Mouse (Mus musculus): Measurements from ENCODE around the gene Sec14l5. TPM values are rescaled to one million over a fixed set of nuclear protein-coding genes. Genes with fewer than 3 reads are reported as not detected.

Sec14l5 gene
- polyA plus RNA-seq, 1 experiment from 2014 or later = not detected

DNA sequence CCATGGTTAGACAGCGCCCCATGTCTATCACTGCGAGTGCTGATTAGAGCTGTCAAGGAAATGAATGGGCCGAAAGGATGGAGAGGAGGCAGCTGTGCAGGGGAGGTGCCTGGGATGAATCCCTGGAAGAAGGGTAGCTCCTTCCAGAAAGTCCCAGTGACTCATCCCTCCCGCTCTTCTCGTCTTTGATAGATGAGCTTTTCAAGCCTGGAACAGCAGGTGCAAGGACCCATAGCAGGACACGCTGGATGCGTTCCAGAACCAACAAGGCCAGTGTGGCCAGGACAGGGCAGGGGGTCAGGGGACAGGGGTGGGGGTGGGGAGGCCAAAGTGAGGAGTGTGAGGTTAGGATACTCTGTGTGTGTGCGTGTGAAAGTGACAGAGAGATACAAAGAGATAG is 12.3 kb downstream of the Sec14l5 start:
- H3K36me3 ChIP-seq (ENCODE audit: control insufficient read depth, insufficient read depth) = no peaks in the 10 kb centered on the region
- H3K4me1 ChIP-seq (replicated peaks; ENCODE audit: control insufficient read depth, insufficient read depth, low read length) = no peaks in the 10 kb centered on the region
- ATAC-seq = no peak
- WGBS = 76% methylated on average over 8 of the region's 8 CpGs
- H3K9ac ChIP-seq (ENCODE audit: low read depth, low read length) = no peak overlapping the region
- no peak for TF ChIP-seq CTCF (IDR thresholded peaks at IDR 0.05; ENCODE audit: low read depth)
- no peak overlapping the region for H3K4me3 ChIP-seq (ENCODE audit: low read depth, low read length)
- H3K27me3 ChIP-seq (replicated peaks; ENCODE audit: control insufficient read depth, insufficient read depth, low read length) = no peaks in the 10 kb centered on the region
- H3K9me3 ChIP-seq (ENCODE audit: control insufficient read depth) = no peaks in the 10 kb centered on the region
- no peak overlapping the region for H3K4me2 ChIP-seq (replicated peaks; ENCODE audit: low read depth)
- H3K27ac ChIP-seq (ENCODE audit: low read depth, low read length) = no peak overlapping the region

DNA sequence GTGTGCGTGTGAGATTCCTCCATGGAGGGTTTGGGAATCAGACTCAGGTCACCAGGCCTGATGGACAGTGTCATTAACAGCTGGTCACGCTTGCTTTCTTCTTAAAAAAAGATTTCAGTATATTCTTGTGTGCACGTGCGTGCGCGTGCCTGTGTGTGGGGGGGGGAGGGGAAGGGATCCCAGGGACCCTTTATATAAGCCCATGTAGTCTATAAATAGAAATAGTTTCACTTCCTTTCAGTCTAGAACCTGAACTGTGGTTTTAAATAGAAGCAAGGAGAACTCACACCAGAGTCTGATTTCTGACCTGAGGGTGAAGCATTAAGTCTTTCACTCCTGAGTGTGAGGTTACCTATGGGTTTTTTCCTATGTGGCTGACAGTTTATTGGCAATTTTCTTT is 17.4 kb downstream of the Sec14l5 start:
- no peak for TF ChIP-seq CTCF (IDR thresholded peaks at IDR 0.05; ENCODE audit: low read depth)
- H3K4me2 ChIP-seq (replicated peaks; ENCODE audit: low read depth) = no peak overlapping the region
- no peaks in the 10 kb centered on the region for H3K4me1 ChIP-seq (replicated peaks; ENCODE audit: control insufficient read depth, insufficient read depth, low read length)
- WGBS = 81% methylated on average over 6 of the region's 6 CpGs
- H3K9ac ChIP-seq (ENCODE audit: low read depth, low read length) = no peak overlapping the region
- no peaks in the 10 kb centered on the region for H3K27me3 ChIP-seq (replicated peaks; ENCODE audit: control insufficient read depth, insufficient read depth, low read length)
- H3K36me3 ChIP-seq (ENCODE audit: control insufficient read depth, insufficient read depth) = no peaks in the 10 kb centered on the region
- no peak overlapping the region for H3K27ac ChIP-seq (ENCODE audit: low read depth, low read length)
- no peak overlapping the region for H3K4me3 ChIP-seq (ENCODE audit: low read depth, low read length)
- no peak for ATAC-seq
- no peaks in the 10 kb centered on the region for H3K9me3 ChIP-seq (ENCODE audit: control insufficient read depth)

DNA sequence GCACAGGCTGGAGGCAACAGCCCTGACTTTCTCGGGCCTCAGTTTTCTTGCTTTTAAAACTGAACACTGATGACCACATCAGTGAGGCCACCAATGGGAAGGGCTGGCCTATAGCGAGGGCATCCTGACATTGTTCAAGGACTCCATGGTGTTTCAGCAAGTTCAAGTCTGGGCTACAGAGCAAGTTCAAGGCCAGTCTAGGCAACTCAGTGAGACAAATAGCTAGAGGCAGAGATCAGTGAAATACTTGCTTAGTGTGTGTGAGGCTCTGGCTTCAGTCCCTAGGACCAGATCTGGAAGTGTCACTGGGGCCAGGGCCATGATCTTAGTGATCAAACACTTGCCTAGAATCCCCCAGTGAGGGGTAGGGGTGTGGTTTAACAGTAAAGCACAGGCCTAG is 21.1 kb downstream of the Sec14l5 start:
- Histone ChIP-seq H3K27ac (ENCODE audit: low read depth, low read length) (no peak overlapping the region), H3K9me3 (ENCODE audit: control insufficient read depth) (no peaks in the 10 kb centered on the region), H3K4me3 (ENCODE audit: low read depth, low read length) (no peak overlapping the region), H3K4me2 (replicated peaks; ENCODE audit: low read depth) (no peak overlapping the region), H3K27me3 (replicated peaks; ENCODE audit: control insufficient read depth, insufficient read depth, low read length) (no peaks in the 10 kb centered on the region), H3K36me3 (ENCODE audit: control insufficient read depth, insufficient read depth) (no peaks in the 10 kb centered on the region), H3K4me1 (replicated peaks; ENCODE audit: control insufficient read depth, insufficient read depth, low read length) (no peaks in the 10 kb centered on the region), H3K9ac (ENCODE audit: low read depth, low read length) (no peak overlapping the region)
- 90% methylated on average over 2 of the region's 2 CpGs for WGBS
- TF ChIP-seq CTCF (IDR thresholded peaks at IDR 0.05; ENCODE audit: low read depth) = no peak
- ATAC-seq = no peak

DNA sequence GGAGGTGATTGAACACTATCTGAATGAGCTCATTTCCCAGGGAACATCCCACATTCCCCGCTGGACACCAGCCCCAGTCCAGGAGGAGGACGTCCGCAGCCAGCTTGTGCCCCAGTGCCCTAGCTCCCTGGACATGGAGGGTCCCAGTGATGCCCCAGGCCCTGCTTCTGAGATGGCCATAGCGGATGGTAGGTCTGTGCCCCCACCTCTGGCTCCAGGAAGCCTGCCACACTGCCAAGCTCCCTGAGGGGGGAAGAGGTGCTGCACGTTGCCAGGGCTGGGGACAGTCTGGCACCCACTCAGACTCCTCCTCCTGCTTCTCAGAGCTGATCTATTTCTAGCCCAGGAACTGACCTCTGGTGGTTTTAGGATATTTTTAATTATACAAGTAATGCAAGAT is 21.9 kb downstream of the Sec14l5 start:
- no peaks in the 10 kb centered on the region for H3K4me1 ChIP-seq (replicated peaks; ENCODE audit: control insufficient read depth, insufficient read depth, low read length)
- H3K27ac ChIP-seq (ENCODE audit: low read depth, low read length) = no peak overlapping the region
- ATAC-seq = no peak
- no peaks in the 10 kb centered on the region for H3K9me3 ChIP-seq (ENCODE audit: control insufficient read depth)
- H3K4me2 ChIP-seq (replicated peaks; ENCODE audit: low read depth) = no peak overlapping the region
- H3K4me3 ChIP-seq (ENCODE audit: low read depth, low read length) = no peak overlapping the region
- WGBS = 78% methylated on average over 5 of the region's 5 CpGs
- no peaks in the 10 kb centered on the region for H3K27me3 ChIP-seq (replicated peaks; ENCODE audit: control insufficient read depth, insufficient read depth, low read length)
- no peak for TF ChIP-seq CTCF (IDR thresholded peaks at IDR 0.05; ENCODE audit: low read depth)
- no peaks in the 10 kb centered on the region for H3K36me3 ChIP-seq (ENCODE audit: control insufficient read depth, insufficient read depth)
- no peak overlapping the region for H3K9ac ChIP-seq (ENCODE audit: low read depth, low read length)

DNA sequence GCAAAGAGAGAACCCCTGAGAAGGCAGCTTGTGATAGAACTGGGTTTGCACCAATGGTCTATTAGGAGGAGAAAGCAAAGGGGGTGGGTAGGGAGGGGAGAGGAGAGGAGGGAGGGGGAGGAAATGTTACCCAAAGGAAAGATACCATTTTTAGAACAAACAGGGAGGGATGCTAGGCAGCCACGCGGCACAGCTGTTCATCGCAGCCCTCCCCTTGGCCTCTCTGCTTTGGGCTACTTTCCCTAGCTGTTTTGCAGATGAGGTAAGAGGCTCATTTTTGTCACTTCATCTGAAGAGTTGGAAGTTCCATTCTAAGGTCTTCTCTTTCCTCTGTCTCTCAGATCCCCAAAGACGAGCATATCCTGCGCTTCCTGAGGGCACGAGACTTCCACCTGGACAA is 25.7 kb downstream of the Sec14l5 start:
- no peak for ATAC-seq
- H3K4me2 ChIP-seq (replicated peaks; ENCODE audit: low read depth) = no peak overlapping the region
- no peak overlapping the region for H3K27ac ChIP-seq (ENCODE audit: low read depth, low read length)
- no peaks in the 10 kb centered on the region for H3K4me1 ChIP-seq (replicated peaks; ENCODE audit: control insufficient read depth, insufficient read depth, low read length)
- H3K27me3 ChIP-seq (replicated peaks; ENCODE audit: control insufficient read depth, insufficient read depth, low read length) = no peaks in the 10 kb centered on the region
- H3K9ac ChIP-seq (ENCODE audit: low read depth, low read length) = no peak overlapping the region
- no peak overlapping the region for H3K4me3 ChIP-seq (ENCODE audit: low read depth, low read length)
- TF ChIP-seq CTCF (IDR thresholded peaks at IDR 0.05; ENCODE audit: low read depth) = no peak
- H3K36me3 ChIP-seq (ENCODE audit: control insufficient read depth, insufficient read depth) = no peaks in the 10 kb centered on the region
- no peaks in the 10 kb centered on the region for H3K9me3 ChIP-seq (ENCODE audit: control insufficient read depth)
- WGBS = 86% methylated on average over 6 of the region's 6 CpGs

DNA sequence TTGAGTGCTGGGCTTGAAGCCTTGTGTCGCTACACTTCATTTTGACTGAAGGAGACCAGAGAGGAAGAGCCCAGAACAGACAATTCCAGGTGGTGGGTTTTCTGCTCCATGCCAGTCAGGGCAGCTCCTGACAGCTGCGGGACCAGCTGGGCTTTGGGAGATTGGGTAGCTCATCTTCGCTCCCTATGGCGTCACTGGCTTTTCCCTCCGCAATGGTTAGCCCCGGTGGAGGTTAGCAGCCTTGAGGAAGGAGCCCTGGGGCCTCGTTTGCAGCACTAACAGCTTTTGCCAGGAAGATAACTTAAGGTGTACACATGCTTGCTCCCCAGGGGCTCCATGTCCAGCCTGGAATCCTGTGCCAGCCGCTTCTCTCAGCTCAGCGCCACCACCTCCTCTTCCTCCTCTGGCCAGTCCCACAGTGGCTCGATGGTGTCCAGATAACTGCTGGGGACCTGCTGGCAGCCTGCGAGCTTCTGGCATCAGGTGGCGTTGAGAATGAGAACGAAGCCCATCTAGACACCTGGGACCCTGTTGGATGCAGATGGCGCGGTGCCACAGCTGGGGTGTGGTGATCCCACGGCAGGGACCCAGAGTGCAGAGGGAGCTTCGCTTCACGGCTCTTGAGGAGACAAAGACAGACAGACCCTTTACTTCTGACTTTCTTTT is 36.5 kb downstream of the Sec14l5 start:
- Histone ChIP-seq H3K27me3 (replicated peaks; ENCODE audit: control insufficient read depth, insufficient read depth, low read length) (no peaks in the 10 kb centered on the region; the same call in 1 of the 2 replicates), H3K36me3 (ENCODE audit: control insufficient read depth, insufficient read depth) (no peaks in the 10 kb centered on the region), H3K4me3 (ENCODE audit: low read depth, low read length) (no peak overlapping the region), H3K4me2 (replicated peaks; ENCODE audit: low read depth) (no peak overlapping the region), H3K27ac (ENCODE audit: low read depth, low read length) (no peak overlapping the region), H3K9ac (ENCODE audit: low read depth, low read length) (no peak overlapping the region), H3K4me1 (replicated peaks; ENCODE audit: control insufficient read depth, insufficient read depth, low read length) (no peaks in the 10 kb centered on the region), H3K9me3 (ENCODE audit: control insufficient read depth) (no peaks in the 10 kb centered on the region)
- 84% methylated on average over 18 of the region's 18 CpGs for WGBS
- ATAC-seq = no peak
- TF ChIP-seq CTCF (IDR thresholded peaks at IDR 0.05; ENCODE audit: low read depth) = no peak

DNA sequence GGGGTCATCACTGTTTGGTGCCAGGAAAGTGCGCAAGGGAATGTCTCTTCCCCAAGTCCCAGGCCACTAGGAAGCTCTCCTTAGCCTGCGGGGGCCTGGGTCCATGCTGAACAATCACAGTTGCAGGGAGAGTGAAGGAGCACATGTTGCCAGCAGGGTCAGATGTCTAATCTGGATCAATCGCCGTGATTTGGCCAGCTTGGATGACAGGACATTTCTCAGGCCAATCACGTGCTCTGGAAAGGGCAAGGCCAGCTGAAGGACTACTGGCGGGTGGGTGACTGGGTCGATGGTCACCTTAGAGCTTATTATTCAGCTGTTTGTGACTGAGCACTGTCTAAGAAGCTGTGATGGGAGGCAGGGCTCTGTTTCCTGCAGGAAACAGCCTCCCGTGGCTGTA is 37.2 kb downstream of the Sec14l5 start:
- no peak for ATAC-seq
- Histone ChIP-seq H3K27me3 (replicated peaks; ENCODE audit: control insufficient read depth, insufficient read depth, low read length) (no peaks in the 10 kb centered on the region), H3K9ac (ENCODE audit: low read depth, low read length) (no peak overlapping the region), H3K9me3 (ENCODE audit: control insufficient read depth) (no peaks in the 10 kb centered on the region), H3K4me2 (replicated peaks; ENCODE audit: low read depth) (no peak overlapping the region), H3K4me1 (replicated peaks; ENCODE audit: control insufficient read depth, insufficient read depth, low read length) (no peaks in the 10 kb centered on the region), H3K4me3 (ENCODE audit: low read depth, low read length) (no peak overlapping the region), H3K36me3 (ENCODE audit: control insufficient read depth, insufficient read depth) (no peaks in the 10 kb centered on the region), H3K27ac (ENCODE audit: low read depth, low read length) (no peak overlapping the region)
- 53% methylated on average over 8 of the region's 8 CpGs for WGBS
- no peak for TF ChIP-seq CTCF (IDR thresholded peaks at IDR 0.05; ENCODE audit: low read depth)

All from intestine, postnatal 0 days (tissue).